Mouse (Mus musculus) heart, postnatal 14 days (tissue): ENCODE measurements around the gene Atp5g2. TPM values are rescaled to one million over a fixed set of nuclear protein-coding genes. Genes with fewer than 3 reads are reported as not detected.

Source experiments
- DNase-seq, 2 experiments: peaks; one replicate each; pipeline ENCODE4 v3.0.0; 2021 to 2022
- intact Hi-C: fragments of 180-260 bp; cut with DNase I; formaldehyde crosslinking; loops from one replicate; pipeline ENCODE4 v1.15.1; 2025
- microRNA-seq, 2 experiments: library from miRNA; unstranded; fragments of <30 nt; microRNA quantifications; one replicate each; pipeline ENCODE4 v1.2.0; 2021 to 2022
- total RNA-seq, 2 experiments: library from RNA; stranded (reverse); gene quantifications; 2 replicates each; pipeline ENCODE4 v1.2.3; 2021

The Atp5g2 gene
- total RNA-seq, 2 experiments from 2014 or later = 22.8 to 37.2 TPM

DNA sequence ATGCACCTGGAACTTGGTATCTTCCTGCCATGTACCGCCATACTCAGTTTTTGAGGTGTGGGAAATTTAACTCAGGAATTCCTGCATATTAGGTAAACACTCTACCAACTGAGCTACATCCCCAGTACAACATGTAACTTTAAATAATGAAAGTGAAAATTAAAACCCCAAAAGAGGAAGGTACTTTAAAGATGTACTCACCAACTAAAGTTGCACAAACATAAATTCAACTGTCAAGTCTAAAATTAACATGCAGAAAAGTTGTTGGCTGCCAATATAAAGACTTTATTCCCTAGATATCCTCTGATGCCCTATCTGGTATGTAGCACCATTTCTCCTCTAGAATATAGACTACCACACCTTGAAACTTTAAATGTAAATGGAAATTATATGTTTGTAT lies 54.5 kb downstream of the Atp5g2 start:
- intact Hi-C loops = no loop called here

DNA sequence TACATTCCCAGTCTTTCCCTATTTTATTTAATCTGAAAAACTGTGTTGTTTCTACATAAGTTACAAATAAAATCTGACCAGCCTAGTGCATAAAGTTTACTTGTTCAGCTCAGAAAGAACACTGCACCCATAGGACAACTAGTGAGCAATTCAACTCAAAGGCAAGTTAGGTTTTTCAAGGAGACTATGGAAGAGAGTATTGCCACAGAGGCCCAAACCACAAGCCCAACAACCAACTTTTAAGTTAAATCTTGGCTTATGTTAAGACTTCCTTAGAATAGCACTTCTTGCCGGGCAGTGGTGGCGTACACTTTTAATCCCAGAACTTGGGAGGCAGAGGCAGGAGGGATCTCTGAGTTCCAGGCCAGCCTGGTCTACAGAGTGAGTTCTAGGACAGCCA lies 56.0 kb downstream of the Atp5g2 start:
- no peak for DNase-seq
- intact Hi-C loops = no loop called here

More for the DNA sequence above, 54.5 kb downstream of the Atp5g2 start:
- DNase-seq = no peak

- DNase-seq = no peak
- intact Hi-C loops = loop anchor here (5.0 kb wide), 1 partner anchor 52 kb away; no protein-coding TSS in a partner anchor
Measured at GRCm38 (mm10) chr15:102614224-102614623, 57.9 kb downstream of the Atp5g2 start.

- no peak for DNase-seq
- intact Hi-C loops = loop anchor here (5.0 kb wide), 1 partner anchor 51 kb away; no protein-coding TSS in a partner anchor
Measured at GRCm38 (mm10) chr15:102612966-102613365, 59.2 kb downstream of the Atp5g2 start.

Small RNA genes within 50 kb of the gene (microRNA-seq; reads per million reads assigned to microRNA genes)
- 0 reads per million in 2 experiments for gene Mir688

Other genes with a start within 250 kb of the Atp5g2 start
- gene Amhr2, start 227.0 kb downstream of the Atp5g2 start, total RNA-seq = 1 to 10 TPM in 1 of 2 experiments, under 1 TPM in 1; 0.66 to 1.0 TPM
- 10 to 100 TPM; 21.1 to 21.7 TPM for gene Prr13, start 213.3 kb downstream of the Atp5g2 start, total RNA-seq
- 100 to 1,000 TPM; 479 to 482 TPM for gene Pcbp2, start 201.8 kb downstream of the Atp5g2 start, total RNA-seq
- gene Gm10337, start 168.6 kb downstream of the Atp5g2 start, total RNA-seq = not detected
- gene Map3k12, start 155.3 kb downstream of the Atp5g2 start, total RNA-seq = 1 to 10 TPM; 4.7 to 4.8 TPM
- gene Tarbp2, start 154.2 kb downstream of the Atp5g2 start, total RNA-seq = 10 to 100 TPM; 38.4 to 46.8 TPM
- gene Npff, start 147.4 kb downstream of the Atp5g2 start, total RNA-seq = 1 to 10 TPM; 2.7 to 3.5 TPM
- gene Gm28047, start 47.3 kb downstream of the Atp5g2 start, total RNA-seq = under 1 TPM in 1 of 2 experiments, not detected in 1; 0.83 TPM
- 10 to 100 TPM; 65.2 to 68.8 TPM for gene Atf7, start 46.9 kb downstream of the Atp5g2 start, total RNA-seq
- gene Calcoco1, start 49.8 kb upstream of the Atp5g2 start, total RNA-seq = 100 to 1,000 TPM in 1 of 2 experiments, 10 to 100 TPM in 1; 89.5 to 104 TPM
- not detected for gene Hoxc13, start 248.8 kb upstream of the Atp5g2 start, total RNA-seq